Comparison of ENCODE assay signal across 7 mouse cellular contexts in genomic region chr15:100550280-100550679, GRCm38 (mm10). TPM values are rescaled to one million over a fixed set of nuclear protein-coding genes. Genes with fewer than 3 reads are reported as not detected.
DNase-seq lines count a peak whose midpoint lies in the region; ATAC-seq lines count a peak whose summit lies in the region.

No protein-coding gene starts in this region.

- H3K4me2 ChIP-seq in hindbrain, embryonic 12.5 days (replicated peaks), result peak overlapping the region; percentile 74
- 0 out of 2 replicates have a peak overlapping the region, but pooled peaks have one; percentile 73 for H3K4me2 ChIP-seq in limb, embryonic 15.5 days

- H3K27ac ChIP-seq in hindbrain, embryonic 12.5 days, result 0 out of 2 replicates have a peak overlapping the region, but pooled peaks have one; percentile 90
- no peak overlapping the region for H3K27ac ChIP-seq in limb, embryonic 15.5 days

- peaks cover 15% of the 10 kb centered on the region for H3K36me3 ChIP-seq in hindbrain, embryonic 12.5 days
- H3K36me3 ChIP-seq in limb, embryonic 15.5 days, result peaks cover 18% of the 10 kb centered on the region

- 97% methylated on average over 4 of the region's 4 CpGs for WGBS in hindbrain, embryonic 12.5 days
- 88% methylated on average over 4 of the region's 4 CpGs for WGBS in limb, embryonic 15.5 days

- H3K9me3 ChIP-seq in hindbrain, embryonic 12.5 days (replicated peaks), result 0 out of 2 replicates have a peak, but pooled peaks cover 7% of the 10 kb centered on the region
- no peaks in the 10 kb centered on the region for H3K9me3 ChIP-seq in limb, embryonic 15.5 days

- H3K4me3 ChIP-seq in hindbrain, embryonic 12.5 days, result peak overlapping the region; percentile 75
- no peak overlapping the region for H3K4me3 ChIP-seq in limb, embryonic 15.5 days

- H3K4me1 ChIP-seq in hindbrain, embryonic 12.5 days, result peaks cover 11% of the 10 kb centered on the region
- peaks cover 19% of the 10 kb centered on the region for H3K4me1 ChIP-seq in limb, embryonic 15.5 days

- H3K9ac ChIP-seq in hindbrain, embryonic 12.5 days, result no peak overlapping the region
- no peak overlapping the region for H3K9ac ChIP-seq in limb, embryonic 15.5 days

- H3K27me3 ChIP-seq in hindbrain, embryonic 12.5 days, result no peaks in the 10 kb centered on the region
- no peaks in the 10 kb centered on the region for H3K27me3 ChIP-seq in limb, embryonic 15.5 days

- peak; percentile 51 for DNase-seq in testis, postnatal 10 days (ENCODE audit: low spot score)
- no peak for DNase-seq in testis, postnatal 14 days (ENCODE audit: low spot score)
- DNase-seq in ovary, postnatal 10 days (ENCODE audit: low spot score), result no peak
- DNase-seq in layer of hippocampus, adult 8-10 months (ENCODE audit: low spot score in 2 of 2), result no peak
- DNase-seq in layer of hippocampus, postnatal 10 days (ENCODE audit: low spot score in 2 of 2), result no peak

- ATAC-seq in hindbrain, embryonic 12.5 days (ENCODE audit: low FRiP score), result no peak
- no peak for ATAC-seq in limb, embryonic 15.5 days (ENCODE audit: insufficient number of reproducible peaks, low FRiP score, low TSS enrichment, low read depth)

RNA-seq across cellular contexts. Expression of gene Tfcp2, which starts 1.5 kb away (rescaled TPM):
- polyA plus RNA-seq in hindbrain, embryonic 12.5 days (2016; fragmentation: Nextera tagmentation; extraction: Ambion mirVana), result 42.9 and 50.8 TPM in 2 replicates
- 24.9 and 25.4 TPM in 2 replicates for polyA plus RNA-seq in limb, embryonic 15.5 days (2015; fragmentation: Nextera tagmentation; extraction: Ambion mirVana)
- 10 to 100 TPM; 31.4 to 41.1 (median 36.5) TPM for total RNA-seq in layer of hippocampus, adult 8-10 months (2022)
- 10 to 100 TPM; 28.8 to 34.1 TPM for total RNA-seq in layer of hippocampus, postnatal 10 days (2021)

RNA-seq across cellular contexts. Expression of gene Pou6f1, which starts 49.5 kb away (rescaled TPM):
- 28.9 and 38.6 TPM in 2 replicates for polyA plus RNA-seq in hindbrain, embryonic 12.5 days (2016; fragmentation: Nextera tagmentation; extraction: Ambion mirVana)
- 4.9 and 7.4 TPM in 2 replicates for polyA plus RNA-seq in limb, embryonic 15.5 days (2015; fragmentation: Nextera tagmentation; extraction: Ambion mirVana)
- 100 to 1,000 TPM in 3 of 4 experiments, 10 to 100 TPM in 1; 99.4 to 115 (median 109) TPM for total RNA-seq in layer of hippocampus, adult 8-10 months (2022)
- 100 to 1,000 TPM; 104 to 107 TPM for total RNA-seq in layer of hippocampus, postnatal 10 days (2021)

RNA-seq across cellular contexts. Expression of gene Csrnp2, which starts 55.0 kb away (rescaled TPM):
- 41.4 and 43.0 TPM in 2 replicates for polyA plus RNA-seq in hindbrain, embryonic 12.5 days (2016; fragmentation: Nextera tagmentation; extraction: Ambion mirVana)
- 13.6 and 15.9 TPM in 2 replicates for polyA plus RNA-seq in limb, embryonic 15.5 days (2015; fragmentation: Nextera tagmentation; extraction: Ambion mirVana)
- total RNA-seq in layer of hippocampus, adult 8-10 months (2022), result 10 to 100 TPM; 22.7 to 26.3 (median 24.6) TPM
- 10 to 100 TPM; 34.5 to 34.7 TPM for total RNA-seq in layer of hippocampus, postnatal 10 days (2021)
